Mouse (Mus musculus) adrenal gland, postnatal 25 days (tissue): ENCODE measurements around the gene Snrnp35. TPM values are rescaled to one million over a fixed set of nuclear protein-coding genes. Genes with fewer than 3 reads are reported as not detected.

Source experiments
- DNase-seq: peaks from one replicate; pipeline ENCODE4 v3.0.0; 2021; ENCODE audit warnings: mixed read lengths
- long read RNA-seq: library from polyadenylated mRNA; stranded (forward); transcript quantifications from one replicate; pipeline ENCODE4 v2.0.0, GENCODE M21; 2021
- total RNA-seq: library from RNA; stranded (reverse); gene quantifications from 2 replicates; pipeline ENCODE4 v1.2.3, GENCODE M21; 2021

The Snrnp35 gene
- 20.7 TPM in 2 replicates for total RNA-seq
- long read RNA-seq, transcript Snrnp35-201 (2 exons, 1,115 nt) = major isoform, 8 of 17 reads
- long read RNA-seq, partial matches to known transcripts = 0 of 17 reads
- long read RNA-seq, other reads (novel, unspliced or antisense) = 5 of 17 reads

DNA sequence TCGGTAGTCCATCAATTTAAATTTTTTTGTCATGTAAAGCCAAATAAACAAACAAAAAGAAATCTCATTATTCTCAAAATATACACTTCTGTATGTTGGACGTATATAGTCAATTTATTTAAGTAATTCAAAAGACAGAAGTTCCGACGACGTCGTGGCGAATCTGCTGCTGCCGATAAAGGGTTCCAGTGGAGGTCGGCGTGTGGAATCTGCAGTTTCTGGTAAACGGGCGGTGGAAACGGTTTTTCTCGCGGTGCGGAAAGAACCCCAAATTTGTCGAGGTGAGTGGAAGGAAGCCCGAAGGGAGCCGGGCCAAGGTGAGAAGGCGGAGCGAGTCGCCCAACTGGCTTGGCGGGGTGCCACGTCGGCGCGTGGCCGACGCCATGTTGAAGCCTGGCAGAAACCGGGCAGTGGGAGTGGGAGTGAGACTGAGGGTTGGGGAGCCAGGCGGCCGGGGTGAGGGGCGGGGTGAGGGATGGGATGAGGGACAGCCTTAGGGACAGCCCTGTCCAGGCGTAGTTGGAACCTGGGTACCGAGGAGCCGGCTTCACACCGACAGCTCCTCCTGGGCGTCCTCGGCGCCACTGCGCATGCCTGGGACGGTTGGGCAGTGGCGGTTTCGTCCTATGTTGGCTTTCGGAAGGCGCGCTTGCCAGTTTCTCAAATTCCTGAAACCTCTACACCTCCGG lies at the start of gene Snrnp35:
Gene Snrnp35 (plus strand): TSS at position 169 of the 689 bp plus-strand sequence.
- peak; percentile 93 for DNase-seq

DNA sequence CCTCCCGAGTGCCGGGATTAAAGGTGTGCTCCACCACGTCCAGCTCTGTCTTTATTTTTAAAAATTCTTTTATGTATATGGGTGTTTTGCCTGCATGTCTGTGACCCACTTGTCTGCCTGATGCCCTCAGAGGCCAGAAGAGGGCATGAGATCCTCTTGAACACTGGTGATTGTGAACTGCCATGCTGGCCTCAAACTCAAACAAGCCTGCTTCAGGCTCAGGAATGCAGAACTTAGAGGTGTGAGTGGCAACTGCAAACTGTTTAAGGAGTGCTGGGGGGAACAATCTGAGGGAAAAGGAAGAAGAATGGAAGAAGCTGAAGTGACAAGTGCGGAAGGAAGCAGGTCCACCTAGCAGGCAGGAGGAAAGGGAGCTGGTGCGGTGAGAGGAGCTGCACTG lies 44.7 kb upstream of the Snrnp35 start:
- DNase-seq = no peak

DNA sequence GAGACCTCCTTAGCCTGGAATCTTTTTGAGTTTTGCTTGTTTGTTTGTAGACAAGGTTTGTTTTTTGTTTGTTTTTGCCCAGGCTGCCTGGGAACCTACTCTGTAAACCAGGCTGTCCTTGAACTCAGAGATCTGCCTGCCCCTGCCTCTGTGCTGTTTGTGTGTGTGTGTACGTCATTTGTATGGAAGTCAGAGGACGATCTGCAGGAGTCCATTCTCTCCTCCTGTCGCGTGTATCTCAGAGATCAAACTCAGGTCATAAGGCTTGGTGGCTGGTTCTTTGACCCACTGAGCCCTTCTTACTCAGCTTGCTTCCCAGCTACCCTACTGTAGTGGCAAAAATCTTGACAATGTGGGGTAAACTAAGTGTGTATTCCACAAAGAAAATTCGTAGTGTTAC lies 44.2 kb upstream of the Snrnp35 start:
- no peak for DNase-seq

DNA sequence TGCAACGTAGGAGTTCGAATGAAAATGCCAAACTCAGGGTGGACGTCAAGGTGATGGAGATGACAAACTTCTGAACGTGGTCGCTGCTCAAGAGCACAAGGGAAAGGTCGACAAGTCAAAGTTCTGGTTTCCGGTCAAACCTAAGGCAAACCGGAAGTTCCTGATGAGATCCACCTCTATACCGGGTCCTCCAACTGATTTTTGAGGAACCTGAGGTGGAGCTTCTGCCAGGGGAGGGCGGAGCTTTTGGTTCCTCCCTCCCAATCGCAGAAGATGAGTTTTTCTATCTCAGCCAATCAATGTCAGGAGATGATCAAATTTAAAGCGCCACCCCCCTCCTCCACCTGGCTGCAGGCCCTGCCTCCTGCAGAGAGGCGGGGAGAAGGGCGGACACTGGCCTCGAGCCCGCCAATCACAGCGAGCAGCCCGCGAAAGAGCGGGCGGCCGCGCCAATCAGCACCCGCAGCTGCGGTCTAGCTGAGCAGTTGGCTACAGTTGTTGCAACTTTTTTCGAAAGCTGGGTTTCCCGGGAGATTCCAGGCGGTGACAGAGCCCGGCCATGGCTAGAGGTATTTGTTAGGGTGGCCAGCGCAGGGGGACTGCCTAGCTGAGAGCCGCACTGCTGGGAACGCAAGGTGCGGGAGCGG lies 43.4 kb upstream of the Snrnp35 start, which contains the start of gene Kmt5a:
Gene Kmt5a (plus strand): TSS at position 484 of the 647 bp plus-strand sequence.
- DNase-seq = peak; percentile 96

DNA sequence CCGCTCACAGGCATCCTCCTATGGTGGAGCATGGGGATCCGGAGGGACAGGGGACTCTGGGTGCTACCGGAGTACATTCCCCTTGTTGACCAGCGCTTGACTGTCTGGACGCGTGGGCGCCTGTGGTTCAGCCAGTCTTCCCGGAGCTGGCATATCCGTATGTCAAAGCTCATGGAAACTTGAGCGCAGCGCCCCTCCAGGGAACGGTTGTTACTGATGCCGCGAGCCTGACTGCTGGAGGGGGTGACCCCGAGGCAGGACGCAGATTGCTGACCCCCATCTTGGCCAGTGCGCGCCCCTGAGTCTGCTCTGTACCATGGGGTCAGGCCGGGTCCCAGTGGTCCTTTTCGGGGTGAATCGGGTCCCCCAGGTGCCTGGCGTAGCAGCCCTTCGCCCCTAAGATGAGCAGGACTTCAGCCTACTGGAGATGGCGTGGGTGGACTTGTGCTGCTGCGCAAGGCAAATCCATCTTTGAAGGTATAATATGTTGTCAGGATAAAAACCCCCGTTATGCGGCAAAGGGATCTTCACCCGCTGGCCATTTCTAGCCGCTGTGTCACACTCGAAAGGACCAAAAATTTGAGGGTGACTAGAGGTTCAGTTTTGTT lies 42.7 kb upstream of the Snrnp35 start:
- no peak for DNase-seq

DNA sequence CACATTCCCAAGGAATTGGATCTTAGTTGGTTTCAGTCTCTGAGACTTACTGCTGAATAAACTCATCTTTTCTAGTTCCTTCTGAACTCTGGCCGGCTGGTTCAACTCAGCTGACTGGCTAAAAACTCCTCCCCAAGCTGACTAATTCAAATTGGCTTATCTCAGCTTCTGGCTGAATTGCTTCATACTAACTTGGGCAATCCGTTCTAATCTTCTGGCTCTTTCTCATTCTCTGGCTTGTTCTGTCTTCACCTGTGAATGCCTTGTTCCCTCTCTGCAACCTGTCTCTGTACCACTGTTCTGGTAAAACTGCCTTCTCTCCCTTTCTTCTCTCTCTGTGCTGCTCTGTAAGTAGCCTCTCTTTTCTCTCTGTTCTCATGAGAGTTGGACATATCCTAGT lies 40.3 kb upstream of the Snrnp35 start:
- DNase-seq = no peak

DNA sequence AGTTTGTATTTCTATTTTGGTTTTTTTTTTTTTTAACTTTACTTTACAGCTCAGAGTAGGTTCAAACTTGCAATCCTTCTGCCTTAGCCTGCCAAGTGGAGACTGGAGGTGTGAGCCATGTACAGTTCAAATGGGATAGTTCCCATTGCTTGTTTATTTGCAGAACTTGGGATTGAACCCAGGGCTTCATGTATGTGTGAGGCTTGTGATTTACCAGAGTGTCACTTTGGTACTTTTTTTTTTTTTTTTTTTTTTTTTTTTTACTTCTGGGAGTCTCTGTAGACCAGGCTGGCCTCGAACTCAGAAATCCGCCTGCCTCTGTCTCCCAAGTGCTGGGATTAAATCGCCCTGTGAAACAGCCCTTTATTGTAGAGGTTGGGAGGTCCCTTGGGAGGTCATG lies 38.7 kb upstream of the Snrnp35 start:
- no peak for DNase-seq

DNA sequence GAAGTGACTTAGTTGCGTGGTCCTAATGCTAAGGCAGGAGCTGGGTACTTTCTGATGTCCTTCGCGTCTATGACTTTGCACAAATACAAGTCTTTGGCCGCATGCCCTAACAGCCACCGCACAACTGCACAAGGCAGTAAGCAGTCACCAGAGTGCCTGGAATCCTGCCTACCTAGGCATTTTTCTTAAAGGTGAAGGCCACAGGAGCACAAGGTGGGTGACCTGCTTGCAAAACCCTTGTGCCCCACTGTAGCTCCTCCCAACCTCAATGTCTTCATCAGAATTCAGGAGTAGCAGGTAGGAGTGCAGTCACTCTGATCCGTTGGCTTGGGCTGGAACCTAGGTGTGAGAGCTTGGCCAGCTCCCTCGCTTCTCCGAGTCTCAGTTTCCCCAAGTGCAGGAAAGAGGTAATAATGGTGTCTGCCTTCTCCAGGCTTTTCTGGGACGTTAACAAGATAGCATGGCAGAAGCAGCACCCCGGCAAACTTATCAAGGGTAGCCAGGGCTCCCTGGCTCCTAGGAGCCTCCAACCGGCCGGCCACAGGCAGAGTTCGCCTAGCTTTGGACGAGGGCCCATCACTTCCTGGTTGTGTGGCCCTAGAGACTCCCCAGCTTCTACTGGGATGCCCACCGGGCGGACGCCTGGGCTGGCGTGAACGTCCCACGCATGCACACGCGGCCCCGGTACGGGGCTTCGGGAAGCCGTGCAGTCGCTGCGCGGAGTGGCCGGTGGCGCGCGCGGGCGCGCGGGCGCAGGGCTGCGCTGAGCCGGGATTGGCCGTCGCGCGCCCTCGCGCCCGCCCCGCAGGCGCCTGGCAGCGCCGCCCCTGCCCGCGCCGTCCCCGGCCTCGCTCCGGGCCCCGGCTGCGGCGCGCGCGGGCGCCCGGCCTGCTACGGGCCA lies 38.0 kb upstream of the Snrnp35 start:
- peak; percentile 85 for DNase-seq

DNA sequence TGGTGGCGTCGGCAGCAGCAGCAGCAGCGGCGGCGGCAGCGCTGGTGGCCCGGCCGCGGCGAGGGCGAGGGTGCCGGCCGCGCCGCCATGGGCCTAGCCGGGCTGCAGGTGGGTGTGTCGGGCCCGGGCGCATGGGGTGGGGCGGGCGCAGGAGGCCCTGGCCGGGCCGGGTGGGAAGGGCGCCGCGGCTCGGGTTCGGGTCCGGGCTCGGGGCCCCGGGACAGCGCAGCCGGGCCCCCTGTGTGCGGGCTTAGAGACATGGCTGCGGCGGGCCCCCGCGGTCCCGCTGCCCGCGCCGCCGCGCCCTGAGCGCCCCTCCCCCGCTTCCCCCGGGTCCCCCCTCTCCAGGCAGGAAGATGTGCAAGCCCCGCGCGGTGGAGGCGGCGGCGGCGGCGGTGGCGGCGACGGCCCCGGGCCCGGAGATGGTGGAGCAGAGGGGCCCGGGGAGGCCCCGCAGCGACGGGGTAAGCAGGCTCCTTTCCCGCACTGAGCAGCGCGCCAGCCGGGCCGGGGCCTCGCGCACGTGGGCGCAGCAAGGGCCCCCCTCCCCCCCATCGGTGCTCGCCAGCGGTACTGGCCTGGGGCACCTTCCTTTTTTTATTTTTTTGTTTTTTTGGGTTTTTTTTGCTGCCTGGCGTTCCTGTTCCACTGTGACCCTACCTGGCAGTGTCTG lies 37.2 kb upstream of the Snrnp35 start:
- peak; percentile 62 for DNase-seq

DNA sequence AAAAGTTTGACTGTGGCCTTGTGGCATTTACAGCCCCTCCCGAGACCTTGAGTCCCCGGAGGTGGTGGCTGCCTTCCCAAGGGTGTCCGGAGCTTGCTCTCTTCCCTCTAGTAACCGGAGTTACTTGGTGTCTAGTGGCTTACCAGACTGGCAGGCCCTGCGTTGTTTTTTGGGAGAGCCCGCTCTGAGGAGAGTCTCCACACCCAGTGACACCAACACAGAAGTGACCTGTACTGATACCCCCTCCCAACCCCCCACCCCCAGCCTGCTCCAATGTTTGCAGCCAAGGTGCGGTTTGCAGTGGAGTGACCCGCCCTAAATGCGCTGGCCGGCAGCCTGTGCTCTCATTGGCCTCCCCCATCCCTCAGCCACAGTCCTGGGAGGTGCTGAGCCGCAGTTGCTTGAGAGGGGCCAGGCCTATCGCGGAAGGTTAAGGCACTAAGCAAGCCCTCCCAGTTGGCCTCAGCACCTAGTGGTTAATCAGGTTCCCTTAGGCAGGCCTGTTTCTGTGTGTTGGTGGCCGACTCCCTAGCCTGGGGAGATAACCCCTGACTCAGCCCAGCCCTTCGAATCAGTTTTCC lies 36.5 kb upstream of the Snrnp35 start:
- DNase-seq = peak; percentile 74

DNA sequence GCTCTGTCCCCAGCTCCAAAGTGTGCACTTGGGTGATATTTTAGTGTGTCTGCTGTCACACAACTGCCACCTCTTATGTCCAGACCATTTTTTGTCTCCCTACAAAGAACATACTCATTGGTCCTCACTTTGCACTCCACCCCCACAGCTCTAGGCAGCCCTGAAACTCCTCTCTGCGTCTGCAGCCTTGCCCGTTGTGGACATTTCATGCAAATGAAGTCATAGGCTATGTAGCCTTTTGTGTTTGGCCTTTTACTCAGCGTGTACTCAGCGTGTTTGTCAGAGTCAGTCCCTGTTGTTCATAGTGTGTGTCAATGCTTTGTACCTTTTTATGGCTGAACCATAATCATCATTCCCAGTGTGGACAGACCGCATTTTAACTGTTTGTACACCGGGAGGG lies 33.4 kb upstream of the Snrnp35 start:
- peak; percentile 43 for DNase-seq

DNA sequence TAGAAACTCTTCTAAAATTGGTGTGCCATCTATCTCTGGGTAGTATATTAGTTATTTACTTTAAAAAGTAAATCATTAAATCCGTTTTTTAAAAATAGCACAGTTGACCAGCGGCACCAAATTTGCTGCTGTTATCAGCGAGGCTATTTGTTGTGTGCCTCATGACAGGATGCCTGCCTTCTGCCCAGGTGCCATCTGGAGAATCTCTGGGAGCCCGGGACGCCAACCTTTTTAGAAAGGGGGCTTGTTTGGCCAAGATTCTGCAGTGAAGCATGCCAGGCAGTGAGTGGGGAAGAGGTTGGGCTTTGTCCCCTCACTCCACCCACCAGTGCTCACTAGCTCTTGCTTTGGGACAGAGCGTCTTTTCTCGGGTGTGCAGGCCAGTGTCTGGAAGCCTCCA lies 32.9 kb upstream of the Snrnp35 start:
- DNase-seq = no peak

DNA sequence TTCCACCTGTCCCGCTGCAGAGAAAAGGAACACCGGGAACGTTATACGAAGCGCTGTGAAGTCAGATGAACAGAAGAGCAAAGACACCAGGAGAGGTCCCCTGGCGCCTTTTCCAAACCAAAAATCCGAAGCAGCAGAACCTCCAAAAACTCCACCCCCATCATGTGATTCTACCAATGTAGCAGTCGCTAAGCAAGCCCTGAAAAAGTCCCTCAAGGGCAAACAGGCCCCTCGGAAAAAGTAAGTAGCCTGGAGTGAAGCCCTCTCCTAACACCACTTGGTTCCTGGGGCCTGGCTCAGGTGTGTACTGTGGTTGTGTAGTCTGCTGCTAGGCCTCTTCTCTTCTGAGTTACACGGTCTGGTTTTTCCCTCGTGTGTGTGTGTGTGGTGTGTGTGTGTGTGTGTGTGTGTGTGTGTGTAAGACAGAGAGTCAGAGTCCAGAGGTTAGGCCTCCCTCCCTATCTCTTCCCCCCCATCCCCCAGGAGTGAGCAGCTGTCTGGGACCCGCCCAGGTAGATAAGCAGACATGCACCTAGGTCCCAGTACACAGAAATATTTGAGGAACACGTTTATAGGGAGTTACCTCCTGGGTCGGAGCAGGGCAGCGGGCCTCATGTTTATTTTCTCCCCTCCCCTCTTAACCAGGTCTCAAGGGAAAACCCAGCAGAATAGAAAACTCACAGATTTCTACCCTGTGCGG lies 32.1 kb upstream of the Snrnp35 start:
- no peak for DNase-seq

DNA sequence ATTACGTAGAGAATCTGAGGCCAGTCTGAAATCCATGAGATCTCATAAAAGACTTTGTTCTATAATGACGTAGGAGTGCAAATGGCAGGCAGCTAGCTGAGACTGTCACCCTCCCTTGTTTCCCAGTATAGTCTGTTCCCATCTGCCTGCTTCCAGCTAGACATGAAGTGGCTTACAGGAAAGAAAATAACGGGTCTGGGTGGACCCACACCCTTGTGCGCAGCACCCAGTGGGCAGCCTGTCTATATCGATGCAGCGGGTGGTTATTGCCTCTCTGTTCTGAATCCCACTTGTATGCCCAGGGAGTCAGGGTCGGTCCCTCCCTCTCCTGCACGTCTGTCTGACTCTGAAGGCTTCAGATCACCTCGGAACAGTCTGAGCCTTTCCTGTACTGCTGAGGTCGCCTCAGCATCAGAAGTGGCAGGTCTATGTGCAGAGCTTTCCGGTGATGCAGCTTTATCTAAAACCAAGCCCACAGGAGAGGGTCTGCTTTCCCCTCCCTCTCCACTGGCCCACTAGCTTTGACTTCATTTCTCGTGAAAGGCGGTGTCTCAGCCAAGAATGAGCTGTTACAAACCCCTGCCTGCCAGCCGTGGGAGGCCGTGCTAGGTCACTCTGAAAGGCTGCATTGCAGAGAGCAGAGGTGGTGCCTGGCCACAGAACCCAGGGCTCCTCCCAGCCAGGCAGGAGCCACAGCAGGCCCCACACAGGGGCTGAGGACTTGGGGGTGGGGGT lies 30.3 kb upstream of the Snrnp35 start:
- no peak for DNase-seq

DNA sequence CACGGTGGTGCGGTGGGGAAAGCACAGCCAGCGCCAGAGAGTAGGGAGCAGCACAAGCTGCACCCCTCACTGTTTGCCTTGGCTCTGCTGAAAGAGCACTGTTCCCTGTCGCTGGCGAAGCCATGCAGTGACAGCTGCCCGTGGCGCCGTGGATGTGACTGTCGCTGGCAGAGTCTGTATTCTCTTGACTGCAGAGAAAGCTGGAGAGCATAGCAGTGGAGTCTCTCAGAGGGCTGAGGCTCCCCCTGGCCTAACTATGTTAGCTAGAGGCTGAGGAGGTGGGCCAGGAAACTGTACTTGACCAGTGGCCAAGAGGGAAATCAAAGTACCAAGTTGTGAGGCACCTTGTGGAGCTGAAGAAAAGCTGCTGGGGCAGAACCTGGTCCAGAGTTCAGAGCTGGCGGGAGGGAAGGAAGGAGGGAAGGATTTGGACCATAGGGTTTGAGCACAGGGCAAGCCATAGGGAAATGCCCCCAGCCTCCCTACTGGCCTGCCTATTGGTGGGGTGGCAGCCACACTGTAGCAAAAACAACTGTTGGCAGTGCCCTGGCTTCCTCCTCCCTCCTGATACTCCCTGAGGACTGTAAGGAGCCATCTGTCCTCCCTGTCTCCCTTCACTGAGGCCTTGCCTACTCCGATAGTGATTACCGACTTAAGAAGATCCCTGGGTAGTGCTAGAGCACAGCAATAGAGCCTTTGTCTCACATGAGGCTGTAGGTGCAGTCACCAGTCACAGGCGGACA lies 29.4 kb upstream of the Snrnp35 start:
- no peak for DNase-seq

DNA sequence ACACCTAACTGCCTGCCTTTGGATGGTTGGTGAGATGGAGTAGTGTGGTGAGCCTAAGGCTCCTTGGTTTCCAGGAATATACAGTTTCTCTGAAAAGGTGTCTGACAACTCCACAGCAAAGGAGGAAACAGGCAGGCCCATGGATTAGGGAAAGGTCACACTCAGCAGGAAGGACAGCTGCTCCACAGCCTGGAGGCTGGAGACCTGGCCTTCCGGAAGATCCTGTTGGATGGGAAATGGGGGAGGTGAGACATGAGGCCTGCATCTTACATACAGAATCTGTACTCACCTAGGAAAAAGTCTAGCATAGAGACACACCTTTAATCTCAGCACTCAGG lies 28.9 kb upstream of the Snrnp35 start:
- no peak for DNase-seq

DNA sequence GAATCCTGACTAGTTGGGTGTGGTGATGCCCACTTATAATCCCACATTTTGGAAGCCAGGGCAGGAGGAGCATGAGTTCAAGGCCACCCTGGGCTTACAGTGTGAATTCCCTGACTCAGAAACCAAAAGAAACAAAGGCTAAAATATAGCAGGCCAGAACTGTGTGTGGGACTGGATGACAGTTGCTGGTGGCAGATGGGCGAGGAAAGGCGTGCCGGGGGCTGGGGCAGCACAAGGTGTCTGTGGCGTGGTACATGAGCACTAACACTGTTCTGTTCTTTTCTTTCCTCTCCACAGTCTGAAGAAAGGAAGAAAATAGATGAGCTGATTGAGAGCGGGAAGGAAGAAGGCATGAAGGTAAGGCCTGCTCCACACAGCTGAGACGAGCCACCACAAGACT lies 26.2 kb upstream of the Snrnp35 start:
- DNase-seq = no peak

DNA sequence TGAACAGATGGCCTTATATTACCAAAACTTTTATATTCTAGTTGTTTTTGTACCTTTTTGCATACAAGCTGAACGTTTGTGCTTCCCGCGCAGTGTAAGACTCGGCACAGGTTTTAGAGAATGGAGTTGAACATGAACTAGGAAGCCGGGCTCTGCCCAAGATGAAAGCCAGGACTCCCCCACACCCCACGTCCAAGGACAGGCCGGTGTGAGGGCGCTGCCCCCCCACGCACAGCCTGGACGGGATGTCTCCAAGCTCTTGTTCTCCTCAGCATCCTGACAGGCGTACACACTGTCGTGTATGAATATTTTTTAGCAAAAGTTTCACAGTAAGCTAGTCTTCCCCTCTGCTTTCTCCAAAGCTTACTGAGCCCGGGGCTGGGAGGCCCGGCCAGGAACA lies 22.0 kb upstream of the Snrnp35 start:
- peak; percentile 60 for DNase-seq

DNA sequence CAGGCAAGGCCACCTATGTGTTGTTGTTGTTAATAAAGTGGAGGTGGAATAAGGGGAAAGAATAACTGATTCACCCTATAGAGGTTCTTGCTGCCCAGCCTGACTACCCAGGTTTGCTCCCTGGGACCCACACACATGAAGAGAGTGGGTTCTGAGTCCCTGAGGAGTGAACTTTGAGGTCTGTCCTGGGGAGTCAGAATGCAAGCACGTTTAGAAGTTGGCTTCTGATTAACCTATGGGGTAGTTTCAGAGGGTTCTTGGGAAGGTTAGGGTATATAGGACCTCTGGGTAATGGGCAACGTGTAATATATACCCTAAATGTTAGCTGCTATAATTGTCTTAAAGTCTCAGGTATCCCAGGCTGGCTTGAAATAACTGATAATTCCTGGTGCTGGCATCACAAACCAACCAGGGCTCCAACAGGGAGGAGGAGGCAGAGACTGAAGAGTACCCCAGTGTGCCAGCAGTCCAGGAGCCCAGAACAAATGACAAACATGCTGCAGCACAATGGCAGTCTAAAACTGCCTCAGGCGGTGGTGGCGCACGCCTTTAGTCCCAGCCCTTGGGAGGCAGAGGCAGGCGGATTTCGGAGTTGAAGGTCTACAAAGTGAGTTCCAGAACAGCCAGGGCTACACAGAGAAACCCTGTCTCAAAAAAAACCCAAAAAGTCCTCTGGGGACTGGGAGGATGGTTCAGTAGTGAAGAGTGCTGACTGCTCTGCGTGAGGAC lies 20.5 kb upstream of the Snrnp35 start:
- no peak for DNase-seq
